Mouse (Mus musculus): Measurements from ENCODE around the gene Brms1. TPM values are rescaled to one million over a fixed set of nuclear protein-coding genes. Genes with fewer than 3 reads are reported as not detected.

Gene Brms1
- polyA plus RNA-seq, 1 experiment = 47.0 TPM

GRCm38 (mm10) chr19:5050047-5050905 lies 9.1 kb downstream of the Brms1 start, which contains the start of gene Rin1:
Gene Rin1 (plus strand): TSS chr19:5050481.
- peaks cover 5% of the 10 kb centered on the region for H3K4me1 ChIP-seq (ENCODE audit: control insufficient read depth, insufficient read depth, insufficient read length, low read length)
- TF ChIP-seq POLR2A (IDR thresholded peaks at IDR 0.05; ENCODE audit: low read depth, low read length) = no peak
- peak; percentile 40; the same call in 1 of the 2 replicates for TF ChIP-seq CTCF (IDR thresholded peaks at IDR 0.05; ENCODE audit: extremely low read depth, insufficient read length, insufficient replicate concordance, low read depth, low read length)
- WGBS = 16% methylated on average over 14 of the region's 14 CpGs
- H3K27me3 ChIP-seq (ENCODE audit: control insufficient read depth, insufficient read depth, low read length) = no peaks in the 10 kb centered on the region
- peaks cover 25% of the 10 kb centered on the region for H3K36me3 ChIP-seq (ENCODE audit: control insufficient read depth, insufficient read depth, low read length)
- H3K27ac ChIP-seq (ENCODE audit: insufficient read depth, low read depth, low read length) = peak within 1 kb of the TSS; percentile 44; the same call in 1 of the 2 replicates
- peak within 1 kb of the TSS; percentile 65 for H3K4me3 ChIP-seq (ENCODE audit: low read depth, low read length)

DNA sequence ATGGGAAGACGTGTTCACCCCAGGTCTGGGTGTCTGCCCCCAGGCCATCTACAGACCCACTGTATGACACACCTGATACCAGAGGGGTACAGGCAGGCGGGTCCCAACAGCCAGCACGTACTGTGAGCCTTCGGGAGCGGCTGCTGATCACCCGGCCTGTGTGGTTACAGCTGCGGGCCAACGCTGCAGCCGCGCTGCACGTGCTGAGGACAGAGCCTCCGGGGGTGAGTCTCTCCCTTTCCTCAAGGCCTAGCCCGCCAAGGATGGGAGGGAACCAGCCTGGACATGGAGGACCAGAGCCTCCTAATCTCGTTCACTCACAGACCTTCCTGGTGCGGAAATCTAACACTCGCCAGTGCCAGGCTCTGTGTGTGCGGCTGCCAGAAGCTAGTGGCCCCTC lies 9.9 kb downstream of the Brms1 start:
- peak overlapping the region; percentile 65 for H3K4me3 ChIP-seq (ENCODE audit: low read depth, low read length)
- WGBS = 6% methylated on average over 17 of the region's 17 CpGs
- no peak for TF ChIP-seq CTCF (IDR thresholded peaks at IDR 0.05; ENCODE audit: extremely low read depth, insufficient read length, insufficient replicate concordance, low read depth, low read length)
- TF ChIP-seq POLR2A (IDR thresholded peaks at IDR 0.05; ENCODE audit: low read depth, low read length) = no peak

GRCm38 (mm10) chr19:5051515-5051914 lies 10.4 kb downstream of the Brms1 start:
- Histone ChIP-seq H3K27ac (ENCODE audit: insufficient read depth, low read depth, low read length) (no peak overlapping the region), H3K36me3 (ENCODE audit: control insufficient read depth, insufficient read depth, low read length) (peaks cover 20% of the 10 kb centered on the region), H3K4me3 (ENCODE audit: low read depth, low read length) (peak overlapping the region; percentile 65), H3K27me3 (ENCODE audit: control insufficient read depth, insufficient read depth, low read length) (no peaks in the 10 kb centered on the region), H3K4me1 (ENCODE audit: control insufficient read depth, insufficient read depth, insufficient read length, low read length) (peaks cover 5% of the 10 kb centered on the region)
- no peak for TF ChIP-seq CTCF (IDR thresholded peaks at IDR 0.05; ENCODE audit: extremely low read depth, insufficient read length, insufficient replicate concordance, low read depth, low read length)
- no peak for TF ChIP-seq POLR2A (IDR thresholded peaks at IDR 0.05; ENCODE audit: low read depth, low read length)
- WGBS = 96% methylated on average over 3 of the region's 3 CpGs

More for the DNA sequence above, 9.9 kb downstream of the Brms1 start:
- H3K27ac ChIP-seq (ENCODE audit: insufficient read depth, low read depth, low read length) = peak overlapping the region; percentile 18; the same call in 1 of the 2 replicates
- peaks cover 5% of the 10 kb centered on the region for H3K4me1 ChIP-seq (ENCODE audit: control insufficient read depth, insufficient read depth, insufficient read length, low read length)
- no peaks in the 10 kb centered on the region for H3K27me3 ChIP-seq (ENCODE audit: control insufficient read depth, insufficient read depth, low read length)
- H3K36me3 ChIP-seq (ENCODE audit: control insufficient read depth, insufficient read depth, low read length) = peaks cover 23% of the 10 kb centered on the region

- no peak overlapping the region for H3K27ac ChIP-seq (ENCODE audit: insufficient read depth, low read depth, low read length)
- H3K36me3 ChIP-seq (ENCODE audit: control insufficient read depth, insufficient read depth, low read length) = peaks cover 13% of the 10 kb centered on the region; the same call in 1 of the 2 replicates
- WGBS = 78% methylated on average over 25 of the region's 25 CpGs
- no peaks in the 10 kb centered on the region for H3K27me3 ChIP-seq (ENCODE audit: control insufficient read depth, insufficient read depth, low read length)
- peaks cover 5% of the 10 kb centered on the region for H3K4me1 ChIP-seq (ENCODE audit: control insufficient read depth, insufficient read depth, insufficient read length, low read length)
- no peak overlapping the region for H3K4me3 ChIP-seq (ENCODE audit: low read depth, low read length)
- TF ChIP-seq POLR2A (IDR thresholded peaks at IDR 0.05; ENCODE audit: low read depth, low read length) = no peak
- TF ChIP-seq CTCF (IDR thresholded peaks at IDR 0.05; ENCODE audit: extremely low read depth, insufficient read length, insufficient replicate concordance, low read depth, low read length) = no peak
These were observed 11.1 kb downstream of the Brms1 start for GRCm38 (mm10) chr19:5052166-5052822.

DNA sequence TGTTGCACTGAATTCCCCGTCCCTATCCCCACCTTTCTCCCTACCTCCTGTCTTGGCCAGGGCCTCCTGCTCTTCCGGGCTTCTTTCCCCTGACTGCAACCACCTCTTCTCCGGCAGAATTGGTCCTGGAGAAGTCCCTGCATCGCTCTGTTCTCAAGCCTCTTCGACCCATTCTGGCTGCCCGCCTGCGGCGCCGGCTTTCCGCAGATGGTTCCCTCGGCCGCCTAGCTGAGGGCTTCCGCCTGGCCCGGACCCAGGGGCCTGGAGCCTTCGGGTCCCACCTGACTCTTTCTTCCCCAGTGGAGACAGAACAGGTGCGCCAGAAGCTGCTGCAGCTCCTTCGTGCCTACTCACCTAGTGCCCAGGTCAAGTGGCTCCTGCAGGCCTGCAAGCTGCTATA lies 11.7 kb downstream of the Brms1 start:
- peaks cover 5% of the 10 kb centered on the region for H3K4me1 ChIP-seq (ENCODE audit: control insufficient read depth, insufficient read depth, insufficient read length, low read length)
- TF ChIP-seq CTCF (IDR thresholded peaks at IDR 0.05; ENCODE audit: extremely low read depth, insufficient read length, insufficient replicate concordance, low read depth, low read length) (no peak), POLR2A (IDR thresholded peaks at IDR 0.05; ENCODE audit: low read depth, low read length) (no peak)
- no peaks in the 10 kb centered on the region for H3K27me3 ChIP-seq (ENCODE audit: control insufficient read depth, insufficient read depth, low read length)
- H3K4me3 ChIP-seq (ENCODE audit: low read depth, low read length) = no peak overlapping the region
- peaks cover 8% of the 10 kb centered on the region; the same call in 1 of the 2 replicates for H3K36me3 ChIP-seq (ENCODE audit: control insufficient read depth, insufficient read depth, low read length)
- 91% methylated on average over 17 of the region's 17 CpGs for WGBS
- H3K27ac ChIP-seq (ENCODE audit: insufficient read depth, low read depth, low read length) = no peak overlapping the region

DNA sequence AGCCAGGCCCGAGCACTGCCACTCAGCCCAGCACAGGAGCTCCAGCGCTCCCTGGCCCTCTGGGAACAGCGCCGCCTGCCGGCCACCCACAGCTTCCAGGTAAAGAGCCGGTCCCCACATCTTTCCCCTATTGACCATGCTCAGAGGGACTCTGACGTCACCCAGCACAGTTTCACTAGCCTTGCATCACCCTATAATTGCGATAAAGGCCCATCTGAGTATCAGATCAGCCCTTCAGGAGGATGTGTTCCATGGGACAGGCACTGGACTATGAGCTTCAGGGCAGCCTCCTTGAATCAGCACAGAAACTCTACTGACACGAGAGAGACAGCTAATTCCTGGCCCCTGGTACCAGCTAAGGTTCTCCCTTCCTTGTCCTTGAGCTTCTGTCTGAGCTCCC lies 12.8 kb downstream of the Brms1 start:
- WGBS = 33% methylated on average over 9 of the region's 9 CpGs
- Histone ChIP-seq H3K4me3 (ENCODE audit: low read depth, low read length) (no peak overlapping the region), H3K36me3 (ENCODE audit: control insufficient read depth, insufficient read depth, low read length) (peaks cover 6% of the 10 kb centered on the region; the same call in 1 of the 2 replicates), H3K27ac (ENCODE audit: insufficient read depth, low read depth, low read length) (no peak overlapping the region), H3K4me1 (ENCODE audit: control insufficient read depth, insufficient read depth, insufficient read length, low read length) (peaks cover 5% of the 10 kb centered on the region), H3K27me3 (ENCODE audit: control insufficient read depth, insufficient read depth, low read length) (no peaks in the 10 kb centered on the region)
- TF ChIP-seq CTCF (IDR thresholded peaks at IDR 0.05; ENCODE audit: extremely low read depth, insufficient read length, insufficient replicate concordance, low read depth, low read length) (peak; percentile 82), POLR2A (IDR thresholded peaks at IDR 0.05; ENCODE audit: low read depth, low read length) (no peak)

DNA sequence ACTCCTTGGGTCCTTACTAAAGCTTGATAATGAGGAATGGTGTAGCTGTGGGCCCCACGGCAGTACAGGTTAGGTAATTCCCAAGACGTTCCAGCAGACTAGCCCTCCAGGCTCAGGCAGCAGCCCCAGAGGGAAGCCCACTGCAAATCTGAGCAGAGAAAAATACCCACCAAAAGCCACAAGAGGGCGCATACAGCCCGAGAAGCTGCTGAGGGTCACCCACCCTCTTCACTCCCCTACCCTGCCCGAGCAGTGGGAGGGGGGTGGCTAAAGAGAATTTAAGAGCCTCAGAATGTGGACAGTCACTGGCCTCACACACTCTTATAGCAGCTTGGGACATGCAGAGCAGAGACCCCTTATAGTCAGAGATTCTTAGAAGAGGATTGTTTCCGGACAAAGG lies 15.1 kb downstream of the Brms1 start:
- H3K36me3 ChIP-seq (ENCODE audit: control insufficient read depth, insufficient read depth, low read length) = no peaks in the 10 kb centered on the region
- H3K4me3 ChIP-seq (ENCODE audit: low read depth, low read length) = no peak overlapping the region
- H3K27ac ChIP-seq (ENCODE audit: insufficient read depth, low read depth, low read length) = no peak overlapping the region
- TF ChIP-seq POLR2A (IDR thresholded peaks at IDR 0.05; ENCODE audit: low read depth, low read length) = no peak
- peak; percentile 72; the same call in 1 of the 2 replicates for TF ChIP-seq CTCF (IDR thresholded peaks at IDR 0.05; ENCODE audit: extremely low read depth, insufficient read length, insufficient replicate concordance, low read depth, low read length)
- H3K27me3 ChIP-seq (ENCODE audit: control insufficient read depth, insufficient read depth, low read length) = no peaks in the 10 kb centered on the region
- no peaks in the 10 kb centered on the region; the same call in 1 of the 2 replicates for H3K4me1 ChIP-seq (ENCODE audit: control insufficient read depth, insufficient read depth, insufficient read length, low read length)
- WGBS = 20% methylated on average over 6 of the region's 6 CpGs

Data from small intestine, adult 2 months (tissue).